Mouse (Mus musculus) heart, embryonic 14.5 days (tissue): ENCODE measurements around the gene Cftr. TPM values are rescaled to one million over a fixed set of nuclear protein-coding genes. Genes with fewer than 3 reads are reported as not detected.

Experiments used
- ATAC-seq: fragments of 200-750 bp; cut with Nextera tagmentation; 2 replicates; pipeline ENCODE4 v1.8.0; 2017; ENCODE audit warnings: low read depth, moderate TSS enrichment; ENCODE audit not compliant: insufficient number of reproducible peaks, insufficient read depth, low FRiP score
- H3K27ac ChIP-seq, 2 experiments: fragments of 200-500 bp in 1 of 2; fragments of 300-500 bp in 1 of 2; sonication (generic) in 1 of 2; replicated peaks in 1 of 2; 2 replicates each; pipeline ENCODE4 v1.5.1; 2012 to 2014; ENCODE audit warnings: low read depth in 2 of 2, low read length in 2 of 2, control low read depth in 1 of 2, mild to moderate bottlenecking in 1 of 2, mixed read lengths in 1 of 2; ENCODE audit not compliant: control insufficient read depth in 1 of 2, insufficient read depth in 1 of 2
- H3K27me3 ChIP-seq: fragments of 300-500 bp; sonication (generic); 2 replicates; pipeline ENCODE4 v1.6.1; 2014; ENCODE audit warnings: mild to moderate bottlenecking, low read length, control low read depth; ENCODE audit not compliant: control insufficient read depth, insufficient read depth
- H3K36me3 ChIP-seq: fragments of 300-500 bp; sonication (generic); 2 replicates; pipeline ENCODE4 v1.6.1; 2014; ENCODE audit warnings: mild to moderate bottlenecking, control low read depth, low read length, mixed read lengths; ENCODE audit not compliant: control insufficient read depth, insufficient read depth
- H3K4me1 ChIP-seq, 2 experiments: fragments of 200-500 bp in 1 of 2; fragments of 300-500 bp in 1 of 2; sonication (generic) in 1 of 2; 2 replicates each; pipeline ENCODE4 v1.6.1; 2012 to 2014; ENCODE audit warnings: low read length in 2 of 2, control low read depth in 1 of 2, mixed read lengths in 1 of 2; ENCODE audit not compliant: control insufficient read depth in 2 of 2, insufficient read depth in 2 of 2
- H3K4me2 ChIP-seq: fragments of 300-500 bp; sonication (generic); 2 replicates; pipeline ENCODE4 v1.6.1; 2014; ENCODE audit warnings: mild to moderate bottlenecking, low read length
- H3K4me3 ChIP-seq, 2 experiments: fragments of 200-500 bp in 1 of 2; fragments of 300-500 bp in 1 of 2; sonication (generic) in 1 of 2; 2 replicates each; pipeline ENCODE4 v1.5.1; 2012 to 2014; ENCODE audit warnings: low read length in 2 of 2, mild to moderate bottlenecking in 2 of 2, control low read depth in 1 of 2, low read depth in 1 of 2, moderate library complexity in 1 of 2; ENCODE audit not compliant: control insufficient read depth in 1 of 2, insufficient read depth in 1 of 2
- H3K9ac ChIP-seq: fragments of 300-500 bp; sonication (generic); 2 replicates; pipeline ENCODE4 v1.6.1; 2014; ENCODE audit warnings: mild to moderate bottlenecking, low read length
- H3K9me3 ChIP-seq: fragments of 300-500 bp; sonication (generic); 2 replicates; pipeline ENCODE4 v1.6.1; 2016; ENCODE audit warnings: low read length, control low read depth; ENCODE audit not compliant: control insufficient read depth
- whole genome bisulfite sequencing: fragments of 180-500 bp; shearing (Covaris S2); extraction: QIAGEN DNeasy Blood & Tissue Kit; methylation state at CpG from one replicate; pipeline ENCODE4 v1.1.7; 2014; 5-methylcytosine and 5-hydroxymethylcytosine counted together
- polyA plus RNA-seq: library from polyadenylated mRNA; unstranded; fragments of >200 nt; fragmentation: Nextera tagmentation; extraction: Ambion mirVana; gene quantifications from 2 replicates; pipeline ENCODE4 v1.2.1, GENCODE M21; 2014

Gene Cftr
- polyA plus RNA-seq, 1 experiment from 2014 or later: 0.15 TPM

GRCm38 (mm10) chr6:18362232-18362631 lies 191.7 kb downstream of the Cftr start:
- 59% methylated on average over 5 of the region's 5 CpGs for WGBS
- Histone ChIP-seq H3K27me3 (no peaks in the 10 kb centered on the region), H3K9ac (no peak overlapping the region), H3K36me3 (no peaks in the 10 kb centered on the region), H3K9me3 (0 out of 2 replicates have a peak, but pooled peaks cover 4% of the 10 kb centered on the region), H3K4me3 (no peak overlapping the region), H3K4me1 (no peaks in the 10 kb centered on the region), H3K4me2 (no peak overlapping the region), H3K27ac (no peak overlapping the region)
- ATAC-seq: no peak

GRCm38 (mm10) chr6:18369054-18369453 lies 198.6 kb downstream of the Cftr start:
- H3K4me1 ChIP-seq: 0 out of 4 replicates have a peak, but pooled peaks cover 0 to 3% of the 10 kb centered on the region in 2 experiments
- 86% methylated on average over 3 of the region's 3 CpGs for WGBS
- no peaks in the 10 kb centered on the region for H3K36me3 ChIP-seq
- no peak overlapping the region for H3K4me3 ChIP-seq
- no peaks in the 10 kb centered on the region for H3K27me3 ChIP-seq
- H3K9ac ChIP-seq: no peak overlapping the region
- H3K27ac ChIP-seq: no peak overlapping the region
- no peaks in the 10 kb centered on the region for H3K9me3 ChIP-seq
- H3K4me2 ChIP-seq: no peak overlapping the region
- no peak for ATAC-seq

- 69% methylated on average over 4 of the region's 4 CpGs for WGBS
- no peak overlapping the region for H3K4me3 ChIP-seq
- H3K36me3 ChIP-seq: no peaks in the 10 kb centered on the region
- ATAC-seq: no peak
- no peaks in the 10 kb centered on the region for H3K27me3 ChIP-seq
- no peaks in the 10 kb centered on the region for H3K9me3 ChIP-seq
- H3K9ac ChIP-seq: no peak overlapping the region
- no peak overlapping the region for H3K27ac ChIP-seq
- H3K4me2 ChIP-seq: no peak overlapping the region
- 0 out of 4 replicates have a peak, but pooled peaks cover 0 to 3% of the 10 kb centered on the region in 2 experiments for H3K4me1 ChIP-seq
Measured at GRCm38 (mm10) chr6:18369723-18370122, 199.2 kb downstream of the Cftr start.

Other genes starting within 250 kb of the Cftr start
- 3.3 and 4.5 TPM in 2 replicates for gene Wnt2, start 140.1 kb upstream of the Cftr start, polyA plus RNA-seq
- not detected in 2 replicates for gene Asz1, start 61.6 kb upstream of the Cftr start, polyA plus RNA-seq